Mouse (Mus musculus) limb, embryonic 14.5 days (tissue): ENCODE data around the gene Gna15. TPM values are rescaled to one million over a fixed set of nuclear protein-coding genes. Genes with fewer than 3 reads are reported as not detected.

ENCODE experiments used
- ATAC-seq: fragments of 200-750 bp; cut with Nextera tagmentation; 2 replicates; pipeline ENCODE4 v1.8.0; 2017; ENCODE audit warnings: low read depth, moderate number of reproducible peaks, moderate TSS enrichment; ENCODE audit not compliant: low FRiP score
- DNase-seq: peaks from one replicate; pipeline ENCODE4 v3.0.0-alpha.2; 2015; ENCODE audit warnings: low spot score
- H3K27ac ChIP-seq: fragments of 300-500 bp; sonication (generic); replicated peaks from 2 replicates; pipeline ENCODE4 v1.5.1; 2014; ENCODE audit warnings: low read depth, mild to moderate bottlenecking, low read length, moderate library complexity, mixed read lengths
- H3K27me3 ChIP-seq: fragments of 300-500 bp; sonication (generic); 2 replicates; pipeline ENCODE4 v1.6.1; 2014; ENCODE audit warnings: low read length, mixed read lengths; ENCODE audit not compliant: control insufficient read depth, insufficient read depth
- H3K36me3 ChIP-seq: fragments of 300-500 bp; sonication (generic); 2 replicates; pipeline ENCODE4 v1.6.1; 2014; ENCODE audit warnings: mild to moderate bottlenecking, low read length, moderate library complexity, mixed read lengths; ENCODE audit not compliant: control insufficient read depth, insufficient read depth
- H3K4me1 ChIP-seq: fragments of 300-500 bp; sonication (generic); 2 replicates; pipeline ENCODE4 v1.6.1; 2014; ENCODE audit warnings: antibody characterized with exemption, low read length, mixed read lengths; ENCODE audit not compliant: control insufficient read depth, insufficient read depth
- H3K4me2 ChIP-seq: fragments of 300-500 bp; sonication (generic); replicated peaks from 2 replicates; pipeline ENCODE4 v1.6.1; 2014; ENCODE audit warnings: low read depth, mild to moderate bottlenecking, low read length, moderate library complexity; ENCODE audit not compliant: severe bottlenecking
- H3K4me3 ChIP-seq: fragments of 300-500 bp; sonication (generic); replicated peaks from 2 replicates; pipeline ENCODE4 v1.5.1; 2014; ENCODE audit warnings: low read length
- H3K9ac ChIP-seq: fragments of 300-500 bp; sonication (generic); 2 replicates; pipeline ENCODE4 v1.6.1; 2014; ENCODE audit warnings: mild to moderate bottlenecking, low read depth, low read length, moderate library complexity; ENCODE audit not compliant: severe bottlenecking
- H3K9me3 ChIP-seq: fragments of 300-500 bp; sonication (generic); 2 replicates; pipeline ENCODE4 v1.6.1; 2016; ENCODE audit warnings: low read length; ENCODE audit not compliant: control insufficient read depth
- POLR2A ChIP-seq: fragments of 200-500 bp; IDR thresholded peaks from 2 replicates; pipeline ENCODE4 v1.8.0; 2012; ENCODE audit warnings: inconsistent platforms, mild to moderate bottlenecking, moderate library complexity, borderline replicate concordance; ENCODE audit not compliant: insufficient read depth, insufficient read length; ENCODE audit errors: extremely low read depth
- WGBS: fragments of 180-500 bp; shearing (Covaris S2); extraction: QIAGEN DNeasy Blood & Tissue Kit; methylation state at CpG from one replicate; pipeline ENCODE4 v1.1.7; 2014; 5-methylcytosine and 5-hydroxymethylcytosine counted together
- polyA plus RNA-seq, 2 experiments: library from polyadenylated mRNA; depleted of rRNA in 1 of 2; stranded (reverse) in 1 of 2; unstranded in 1 of 2; fragments of >200 nt; fragmentation: Nextera tagmentation in 1 of 2; extraction: Ambion mirVana in 1 of 2; gene quantifications; 2 replicates each; pipeline versions ENCODE4 v1.2.1 to v1.2.3; 2012 to 2014

The Gna15 gene
- polyA plus RNA-seq, 2 experiments: 3.4 to 3.8 TPM

DNA sequence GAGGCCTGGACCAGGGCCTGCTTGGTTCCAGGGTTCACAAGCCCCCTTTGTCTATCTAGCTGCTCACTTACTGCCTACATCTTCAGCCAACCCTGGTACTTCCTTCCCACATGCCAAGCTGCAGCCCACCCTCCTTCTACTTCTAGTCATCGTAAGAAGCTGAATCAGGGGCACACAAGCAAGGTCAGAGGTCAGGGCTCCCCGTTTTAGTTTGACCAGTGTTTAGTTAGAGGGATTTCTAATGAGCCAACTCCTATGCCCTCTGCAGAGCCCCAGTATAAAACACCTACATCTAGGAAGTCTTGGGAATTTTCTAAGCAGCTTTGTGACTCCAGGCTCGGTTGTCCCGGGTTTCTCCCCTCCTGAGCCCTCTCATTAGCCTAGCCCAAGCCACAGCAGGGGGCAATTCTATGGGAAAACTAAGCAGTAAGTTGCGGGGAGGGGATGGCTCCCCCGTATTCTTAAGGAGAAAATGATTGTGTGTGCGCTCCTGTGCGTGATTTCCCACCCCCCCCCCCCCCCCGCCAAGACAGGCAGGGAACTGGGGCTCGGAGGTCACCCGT, 46.3 kb upstream of the Gna15 start:
- Histone ChIP-seq H3K4me3 (peak overlapping the region; percentile 37), H3K36me3 (peaks cover 20% of the 10 kb centered on the region), H3K27ac (peak overlapping the region; percentile 69), H3K9me3 (no peaks in the 10 kb centered on the region), H3K27me3 (0 out of 2 replicates have a peak, but pooled peaks cover 3% of the 10 kb centered on the region), H3K9ac (0 out of 2 replicates have a peak overlapping the region, but pooled peaks have one; percentile 8), H3K4me1 (peaks cover 47% of the 10 kb centered on the region), H3K4me2 (peak overlapping the region; percentile 53)
- TF ChIP-seq POLR2A: no peak
- peak; percentile 70 for DNase-seq
- 2% methylated on average over 8 of the region's 11 CpGs for WGBS
- ATAC-seq: peak; percentile 14

DNA sequence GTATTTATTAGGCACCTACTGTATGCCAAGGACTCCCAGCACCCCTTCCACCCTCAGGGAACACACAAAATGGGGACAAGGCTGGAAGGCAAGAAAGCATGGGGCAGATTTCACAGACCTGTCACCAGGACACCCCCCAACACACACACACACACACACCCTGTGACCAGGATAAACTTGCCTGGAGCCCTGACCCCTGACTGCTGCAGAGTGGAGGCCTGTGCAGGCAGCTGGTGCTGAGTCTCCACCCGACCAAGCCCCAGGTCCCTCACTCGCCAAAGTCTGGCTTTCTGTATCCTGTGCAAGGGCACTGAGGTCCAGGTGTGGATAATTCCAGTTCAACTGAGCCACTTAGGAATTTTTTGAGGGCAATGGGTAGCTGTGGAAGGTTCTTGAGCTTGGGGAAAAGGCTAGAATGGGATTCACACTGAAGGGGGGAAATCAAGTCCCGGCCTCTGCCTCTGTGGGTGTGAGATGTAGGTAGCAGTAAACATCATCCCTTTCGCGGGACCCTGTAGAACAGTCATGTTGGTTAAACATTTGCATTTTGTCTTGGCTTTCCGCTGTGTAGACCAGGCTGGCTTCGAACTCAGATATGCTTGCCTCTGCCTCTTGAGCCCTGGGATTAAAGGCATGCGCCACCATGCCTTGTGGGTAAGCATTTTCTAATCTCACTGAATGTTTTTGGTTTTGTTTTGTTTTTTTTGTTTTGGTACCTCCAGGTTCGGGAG, 45.6 kb upstream of the Gna15 start:
- no peak for DNase-seq
- WGBS: 39% methylated on average over 9 of the region's 9 CpGs
- ATAC-seq: no peak
- Histone ChIP-seq H3K36me3 (peaks cover 26% of the 10 kb centered on the region), H3K4me3 (no peak overlapping the region), H3K9ac (no peak overlapping the region), H3K4me1 (peaks cover 54% of the 10 kb centered on the region), H3K9me3 (no peaks in the 10 kb centered on the region), H3K27me3 (0 out of 2 replicates have a peak, but pooled peaks cover 3% of the 10 kb centered on the region), H3K4me2 (peak overlapping the region; percentile 53), H3K27ac (peak overlapping the region; percentile 69)
- no peak for TF ChIP-seq POLR2A

DNA sequence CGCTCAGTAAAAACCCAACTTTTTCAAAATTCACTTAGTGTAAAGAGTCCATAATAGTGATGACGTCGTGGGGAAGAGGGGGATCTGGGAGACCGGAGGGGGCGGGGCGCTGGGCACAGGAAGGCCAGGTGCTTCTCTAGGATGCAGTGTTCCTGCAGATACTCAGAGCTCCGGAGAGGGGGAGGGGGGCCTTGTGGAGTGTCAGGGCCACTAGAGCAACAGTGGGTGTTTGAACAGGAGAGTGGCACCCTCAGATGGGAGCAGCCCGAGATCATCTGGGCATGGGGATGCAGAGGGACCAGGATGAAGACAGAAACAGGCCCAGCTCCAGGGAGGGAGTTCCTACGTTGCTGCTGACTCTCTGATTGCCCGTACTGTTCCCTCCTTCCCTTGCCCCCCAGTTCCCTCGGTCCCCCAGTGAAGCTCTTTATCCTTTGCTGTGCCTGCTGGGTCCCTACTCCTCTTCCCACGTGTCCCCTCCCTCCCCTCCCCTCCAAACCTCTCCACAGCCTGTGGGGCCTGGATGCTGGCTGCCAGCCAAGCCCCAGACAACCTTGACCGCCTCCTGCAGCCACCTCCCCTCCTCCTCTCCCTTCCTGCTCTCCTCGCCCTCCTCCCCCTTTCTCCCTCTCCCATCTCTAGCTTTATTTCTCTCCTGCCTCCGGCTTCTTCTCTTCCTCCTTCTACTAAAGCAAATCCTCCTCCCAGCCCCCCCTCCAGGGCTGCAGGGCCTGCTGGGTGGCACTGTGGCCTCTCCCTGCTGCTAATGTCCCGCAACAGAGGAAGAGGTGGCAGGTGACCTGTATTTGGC, 44.6 kb upstream of the Gna15 start:
- no peak for TF ChIP-seq POLR2A
- 8% methylated on average over 15 of the region's 16 CpGs for whole genome bisulfite sequencing
- DNase-seq (peak; percentile 83), ATAC-seq (no peak)
- Histone ChIP-seq H3K4me2 (peak overlapping the region; percentile 26), H3K36me3 (peaks cover 36% of the 10 kb centered on the region), H3K4me3 (no peak overlapping the region), H3K4me1 (peaks cover 57% of the 10 kb centered on the region), H3K9me3 (no peaks in the 10 kb centered on the region), H3K27me3 (no peaks in the 10 kb centered on the region), H3K27ac (peak overlapping the region; percentile 73), H3K9ac (no peak overlapping the region)

DNA sequence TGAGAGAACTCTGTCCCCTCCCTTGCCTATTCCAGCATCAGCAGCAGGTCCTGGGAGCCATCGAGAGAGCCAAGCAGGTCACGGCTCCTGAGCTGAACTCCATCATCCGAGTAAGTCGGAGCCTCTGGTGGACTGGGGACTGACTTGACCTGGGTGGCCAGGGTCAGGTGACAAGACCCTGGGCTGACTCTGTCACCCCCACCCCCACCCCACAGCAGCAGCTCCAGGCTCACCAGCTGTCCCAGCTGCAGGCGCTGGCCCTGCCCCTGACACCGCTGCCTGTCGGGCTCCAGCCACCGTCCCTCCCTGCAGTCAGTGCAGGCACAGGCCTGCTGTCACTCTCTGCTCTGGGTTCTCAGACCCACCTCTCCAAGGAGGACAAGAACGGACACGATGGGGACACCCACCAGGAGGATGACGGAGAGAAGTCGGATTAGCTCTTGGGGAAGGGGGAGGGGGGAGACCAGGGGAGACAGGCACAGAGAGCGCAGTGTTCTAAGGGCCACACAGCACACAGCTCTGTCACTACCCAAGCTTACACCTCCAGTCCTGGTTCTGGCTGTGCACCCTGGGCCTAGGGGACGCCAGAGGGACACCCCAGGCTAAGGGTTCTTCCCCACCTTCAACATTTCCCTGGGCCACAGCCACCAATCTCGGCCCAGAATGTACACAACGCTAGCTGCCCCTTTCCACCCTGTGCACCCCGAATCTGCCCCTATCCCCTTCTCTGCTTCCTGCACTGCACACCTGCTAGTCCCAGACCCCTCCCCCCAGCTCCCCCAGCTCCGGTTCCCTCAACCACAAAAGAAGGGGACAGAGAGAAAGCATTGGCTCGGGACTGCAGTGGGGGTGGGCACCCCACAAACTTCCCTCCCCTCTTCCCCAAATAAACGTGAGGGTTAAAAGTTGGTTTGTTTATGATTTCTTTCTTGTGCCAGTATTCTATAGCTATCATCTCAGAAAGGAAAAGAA, 41.5 kb upstream of the Gna15 start:
- H3K9ac ChIP-seq: no peak overlapping the region
- H3K27ac ChIP-seq: no peak overlapping the region
- H3K4me1 ChIP-seq: peaks cover 58% of the 10 kb centered on the region
- no peak for DNase-seq
- H3K4me2 ChIP-seq: no peak overlapping the region
- H3K27me3 ChIP-seq: no peaks in the 10 kb centered on the region
- no peak for TF ChIP-seq POLR2A
- no peak overlapping the region for H3K4me3 ChIP-seq
- H3K9me3 ChIP-seq: no peaks in the 10 kb centered on the region
- 33% methylated on average over 19 of the region's 20 CpGs for WGBS
- peaks cover 51% of the 10 kb centered on the region for H3K36me3 ChIP-seq
- no peak for ATAC-seq
